Mouse (Mus musculus) embryonic facial prominence, embryonic 13.5 days (tissue): Measurements from ENCODE around the gene Susd3. TPM values are rescaled to one million over a fixed set of nuclear protein-coding genes. Genes with fewer than 3 reads are reported as not detected.

Experiments used
- ATAC-seq: fragments of 200-750 bp; cut with Nextera tagmentation; 2 replicates; pipeline ENCODE4 v1.8.0; 2017; ENCODE audit warnings: low read depth; ENCODE audit not compliant: insufficient number of reproducible peaks, insufficient read depth, low FRiP score, low TSS enrichment
- H3K27ac ChIP-seq: fragments of 300-500 bp; sonication (generic); 2 replicates; pipeline ENCODE4 v1.5.1; 2015; ENCODE audit warnings: moderate library complexity, mild to moderate bottlenecking, inconsistent platforms
- H3K27me3 ChIP-seq: fragments of 300-500 bp; sonication (generic); 2 replicates; pipeline ENCODE4 v1.6.1; 2015; ENCODE audit warnings: mild to moderate bottlenecking, inconsistent platforms
- H3K36me3 ChIP-seq: fragments of 300-500 bp; sonication (generic); 2 replicates; pipeline ENCODE4 v1.6.1; 2015; ENCODE audit warnings: mild to moderate bottlenecking, inconsistent platforms
- H3K4me1 ChIP-seq: fragments of 300-500 bp; sonication (generic); 2 replicates; pipeline ENCODE4 v1.6.1; 2015; ENCODE audit warnings: inconsistent platforms
- H3K4me2 ChIP-seq: fragments of 300-500 bp; sonication (generic); 2 replicates; pipeline ENCODE4 v1.6.1; 2015; ENCODE audit warnings: moderate library complexity, mild to moderate bottlenecking, inconsistent platforms
- H3K4me3 ChIP-seq: fragments of 300-500 bp; sonication (generic); 2 replicates; pipeline ENCODE4 v1.5.1; 2015; ENCODE audit warnings: mild to moderate bottlenecking, inconsistent platforms
- H3K9ac ChIP-seq: fragments of 300-500 bp; sonication (generic); 2 replicates; pipeline ENCODE4 v1.6.1; 2015; ENCODE audit warnings: mild to moderate bottlenecking, inconsistent platforms
- H3K9me3 ChIP-seq: fragments of 300-500 bp; sonication (generic); 2 replicates; pipeline ENCODE4 v1.6.1; 2016; ENCODE audit warnings: inconsistent platforms
- WGBS: fragments of 180-500 bp; shearing (Covaris S2); methylation state at CpG from one replicate; pipeline ENCODE4 v1.1.7; 2015; ENCODE audit warnings: mixed read lengths; 5-methylcytosine and 5-hydroxymethylcytosine counted together
- polyA plus RNA-seq: library from polyadenylated mRNA; unstranded; fragments of >200 nt; fragmentation: Nextera tagmentation; extraction: Ambion mirVana; gene quantifications from 2 replicates; pipeline ENCODE4 v1.2.1, GENCODE M21; 2015

Susd3 gene
- polyA plus RNA-seq, 1 experiment from 2014 or later, result 2.8 TPM

DNA sequence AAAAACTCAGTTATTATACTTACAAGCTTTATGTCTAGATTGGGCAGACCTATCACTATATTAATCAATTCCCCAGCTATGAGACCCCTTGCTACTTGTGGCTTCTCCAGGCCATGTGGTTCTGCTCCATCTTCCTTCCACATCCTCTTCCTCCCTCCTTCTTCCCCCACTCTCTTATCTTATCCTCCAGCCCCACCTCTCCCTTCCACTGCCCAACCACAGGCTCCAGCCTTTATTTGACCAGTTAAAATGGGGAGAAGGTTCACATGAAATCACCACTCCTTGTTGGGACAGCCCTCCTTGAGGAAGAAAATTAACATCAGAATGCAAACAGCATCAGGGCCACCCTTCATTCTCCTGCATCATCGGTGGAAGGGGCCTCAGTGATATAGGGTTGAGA is 67.8 kb downstream of the Susd3 start:
- Histone ChIP-seq H3K36me3 (no peaks in the 10 kb centered on the region), H3K4me2 (no peak overlapping the region), H3K4me1 (peaks cover 21% of the 10 kb centered on the region), H3K9me3 (no peaks in the 10 kb centered on the region), H3K9ac (no peak overlapping the region), H3K27me3 (no peaks in the 10 kb centered on the region), H3K4me3 (no peak overlapping the region), H3K27ac (no peak overlapping the region)
- ATAC-seq, result no peak
- 57% methylated on average over 1 of the region's 1 CpGs for WGBS

Other genes with a start within 250 kb of the Susd3 start
- gene Wnk2, start 100.7 kb downstream of the Susd3 start, polyA plus RNA-seq, result 2.4 and 2.5 TPM in 2 replicates
- gene Ninj1, start 61.2 kb downstream of the Susd3 start, polyA plus RNA-seq, result 44.9 and 48.0 TPM in 2 replicates
- 65.2 and 66.4 TPM in 2 replicates for gene Card19, start 32.7 kb downstream of the Susd3 start, polyA plus RNA-seq
- 0.55 and 1.00 TPM in 2 replicates for gene Fgd3, start 71.6 kb upstream of the Susd3 start, polyA plus RNA-seq
- 33.1 and 35.0 TPM in 2 replicates for gene Bicd2, start 92.9 kb upstream of the Susd3 start, polyA plus RNA-seq
- 13.7 and 14.4 TPM in 2 replicates for gene Ippk, start 172.5 kb upstream of the Susd3 start, polyA plus RNA-seq
- 1.4 and 2.7 TPM in 2 replicates for gene Tes3-ps, start 244.6 kb upstream of the Susd3 start, polyA plus RNA-seq